Mouse (Mus musculus) heart, embryonic 16.5 days (tissue): Measurements from ENCODE around the gene Izumo1. TPM values are rescaled to one million over a fixed set of nuclear protein-coding genes. Genes with fewer than 3 reads are reported as not detected.

ENCODE experiments used
- ATAC-seq: fragments of 200-750 bp; cut with Nextera tagmentation; replicated peaks from 2 replicates; pipeline ENCODE4 v1.8.0; 2017; ENCODE audit warnings: moderate number of reproducible peaks; ENCODE audit not compliant: insufficient read depth, low FRiP score; ENCODE audit errors: extremely low read depth
- H3K27ac ChIP-seq: fragments of 300-500 bp; sonication (generic); 2 replicates; pipeline ENCODE4 v1.5.1; 2014; ENCODE audit warnings: mild to moderate bottlenecking, low read length, control low read depth, moderate library complexity
- H3K27me3 ChIP-seq: fragments of 300-500 bp; sonication (generic); 2 replicates; pipeline ENCODE4 v1.6.1; 2014; ENCODE audit warnings: low read length, mixed read lengths; ENCODE audit not compliant: control insufficient read depth, insufficient read depth
- H3K36me3 ChIP-seq: fragments of 300-500 bp; sonication (generic); 2 replicates; pipeline ENCODE4 v1.6.1; 2014; ENCODE audit not compliant: control insufficient read depth, insufficient read depth
- H3K4me1 ChIP-seq: fragments of 300-500 bp; sonication (generic); 2 replicates; pipeline ENCODE4 v1.6.1; 2014; ENCODE audit warnings: low read length, mixed read lengths; ENCODE audit not compliant: control insufficient read depth, insufficient read depth
- H3K4me2 ChIP-seq: fragments of 300-500 bp; sonication (generic); 2 replicates; pipeline ENCODE4 v1.6.1; 2014; ENCODE audit warnings: low read depth, mild to moderate bottlenecking, control low read depth, low read length
- H3K4me3 ChIP-seq: fragments of 300-500 bp; sonication (generic); 2 replicates; pipeline ENCODE4 v1.5.1; 2014; ENCODE audit warnings: mild to moderate bottlenecking, control low read depth, low read length
- H3K9ac ChIP-seq: fragments of 300-500 bp; sonication (generic); 2 replicates; pipeline ENCODE4 v1.6.1; 2014; ENCODE audit warnings: low read length, control low read depth
- H3K9me3 ChIP-seq: fragments of 300-500 bp; sonication (generic); replicated peaks from 2 replicates; pipeline ENCODE4 v1.6.1; 2016; ENCODE audit warnings: low read length; ENCODE audit not compliant: control insufficient read depth
- WGBS: fragments of 180-500 bp; shearing (Covaris S2); extraction: QIAGEN DNeasy Blood & Tissue Kit; methylation state at CpG from one replicate; pipeline ENCODE4 v1.1.7; 2014; 5-methylcytosine and 5-hydroxymethylcytosine counted together
- polyA plus RNA-seq: library from polyadenylated mRNA; unstranded; fragments of >200 nt; fragmentation: Nextera tagmentation; extraction: Ambion mirVana; gene quantifications from 2 replicates; pipeline ENCODE4 v1.2.1, GENCODE M21; 2015

The Izumo1 gene
- polyA plus RNA-seq, 1 experiment from 2014 or later, result 0.26 TPM

DNA sequence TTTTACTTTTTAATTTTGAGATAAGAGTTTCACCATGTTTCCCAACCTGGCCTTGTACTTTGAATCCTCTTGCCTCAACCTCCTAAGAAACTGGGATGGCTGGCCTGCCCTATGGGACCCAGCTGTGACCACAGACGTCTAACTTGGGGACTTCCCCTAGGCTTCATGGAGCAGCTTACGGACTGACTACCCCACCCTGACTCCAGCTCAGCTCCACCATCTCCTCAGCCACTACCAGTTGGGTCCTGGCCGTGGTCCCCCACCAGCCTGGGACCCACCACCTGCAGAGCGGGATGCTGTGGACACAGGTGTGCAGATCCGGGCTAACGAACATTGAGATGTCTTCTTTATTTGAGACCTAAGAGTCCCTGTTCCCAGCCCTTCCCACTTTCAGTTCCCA lies 16.1 kb downstream of the Izumo1 start:
- no peak for ATAC-seq
- Histone ChIP-seq H3K9me3 (no peaks in the 10 kb centered on the region), H3K27me3 (no peaks in the 10 kb centered on the region), H3K4me2 (peak overlapping the region; percentile 53; the same call in 1 of the 2 replicates), H3K4me1 (peaks cover 44% of the 10 kb centered on the region), H3K9ac (no peak overlapping the region), H3K27ac (no peak overlapping the region), H3K4me3 (no peak overlapping the region), H3K36me3 (peaks cover 9% of the 10 kb centered on the region)
- whole genome bisulfite sequencing, result 91% methylated on average over 6 of the region's 6 CpGs

DNA sequence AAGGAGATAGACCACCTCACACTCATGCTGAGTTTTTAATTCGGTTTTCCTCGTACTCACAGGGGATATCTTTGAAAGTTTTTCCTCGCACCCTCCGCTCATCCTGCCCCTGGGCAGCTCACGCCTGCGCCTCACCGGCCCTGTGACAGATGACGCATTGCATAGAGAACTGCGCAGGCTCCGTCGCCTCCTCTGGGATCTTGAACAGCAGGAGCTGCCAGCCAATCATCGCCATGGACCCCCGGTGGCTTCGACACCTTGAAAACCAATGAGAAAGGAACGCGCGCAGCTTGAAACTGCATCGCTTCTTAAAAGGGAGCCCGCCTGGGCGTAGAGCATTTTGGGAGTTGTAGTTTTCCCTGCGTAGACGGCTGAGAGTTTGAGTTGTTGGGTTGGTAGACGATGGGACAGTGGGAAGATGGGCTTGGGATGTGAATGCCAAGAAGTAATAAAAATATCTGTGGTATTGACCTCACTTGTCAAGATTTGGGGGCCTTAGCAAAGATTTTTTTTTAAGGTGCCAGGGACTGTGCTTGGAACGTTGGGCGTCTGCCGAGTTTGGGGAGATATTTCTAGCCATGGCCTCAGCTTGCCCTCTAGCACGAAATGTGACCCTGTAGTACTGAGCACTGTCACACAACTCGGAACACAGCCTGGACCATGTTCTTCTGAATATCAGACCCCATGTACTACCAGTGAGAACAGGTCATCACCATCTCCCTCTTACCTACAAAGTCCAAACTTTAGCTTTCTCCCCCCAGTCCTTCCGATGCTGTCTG lies 17.2 kb downstream of the Izumo1 start:
- ATAC-seq, result peak; percentile 77
- peak overlapping the region; percentile 43; the same call in 1 of the 2 replicates for H3K9ac ChIP-seq
- H3K9me3 ChIP-seq, result no peaks in the 10 kb centered on the region
- H3K4me1 ChIP-seq, result peaks cover 42% of the 10 kb centered on the region
- no peak overlapping the region for H3K27ac ChIP-seq
- H3K36me3 ChIP-seq, result peaks cover 9% of the 10 kb centered on the region
- 29% methylated on average over 29 of the region's 29 CpGs for WGBS
- peak overlapping the region; percentile 18 for H3K4me3 ChIP-seq
- no peaks in the 10 kb centered on the region for H3K27me3 ChIP-seq
- H3K4me2 ChIP-seq, result peak overlapping the region; percentile 53

DNA sequence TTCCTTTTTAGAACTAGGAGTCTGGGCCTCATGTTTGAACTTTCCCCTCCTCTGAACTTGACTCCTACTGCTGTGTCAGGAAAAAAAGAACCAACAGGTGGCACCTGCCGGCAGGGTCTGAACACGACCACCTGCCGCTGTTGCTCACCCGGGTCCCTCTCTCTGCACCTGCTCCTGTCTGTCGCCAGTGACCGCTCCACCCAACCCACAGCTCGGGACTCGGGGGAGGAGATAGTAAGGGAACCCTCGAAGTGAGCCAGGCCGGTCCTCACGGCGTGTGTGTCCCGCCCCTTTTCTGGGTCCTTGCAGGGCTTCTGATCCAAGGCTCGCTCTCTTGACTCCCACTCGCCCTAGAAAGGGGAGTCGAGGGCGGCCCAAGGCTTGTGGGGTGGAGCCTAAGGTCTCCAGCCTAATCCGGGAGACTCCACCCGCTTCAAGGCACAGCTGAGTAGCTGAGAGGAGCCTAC lies 18.0 kb downstream of the Izumo1 start, which contains the start of gene Mamstr:
TSS of gene Mamstr (plus strand) at position 417 of the 467 bp plus-strand sequence.
- Histone ChIP-seq H3K9ac (no peak within 1 kb of the TSS), H3K4me2 (no peak within 1 kb of the TSS; the same call in 1 of the 2 replicates), H3K4me1 (peaks cover 46% of the 10 kb centered on the region), H3K4me3 (no peak within 1 kb of the TSS), H3K36me3 (peaks cover 9% of the 10 kb centered on the region), H3K27me3 (no peaks in the 10 kb centered on the region), H3K27ac (peak within 1 kb of the TSS; percentile 72), H3K9me3 (no peaks in the 10 kb centered on the region)
- no peak for ATAC-seq
- WGBS, result 37% methylated on average over 19 of the region's 19 CpGs

DNA sequence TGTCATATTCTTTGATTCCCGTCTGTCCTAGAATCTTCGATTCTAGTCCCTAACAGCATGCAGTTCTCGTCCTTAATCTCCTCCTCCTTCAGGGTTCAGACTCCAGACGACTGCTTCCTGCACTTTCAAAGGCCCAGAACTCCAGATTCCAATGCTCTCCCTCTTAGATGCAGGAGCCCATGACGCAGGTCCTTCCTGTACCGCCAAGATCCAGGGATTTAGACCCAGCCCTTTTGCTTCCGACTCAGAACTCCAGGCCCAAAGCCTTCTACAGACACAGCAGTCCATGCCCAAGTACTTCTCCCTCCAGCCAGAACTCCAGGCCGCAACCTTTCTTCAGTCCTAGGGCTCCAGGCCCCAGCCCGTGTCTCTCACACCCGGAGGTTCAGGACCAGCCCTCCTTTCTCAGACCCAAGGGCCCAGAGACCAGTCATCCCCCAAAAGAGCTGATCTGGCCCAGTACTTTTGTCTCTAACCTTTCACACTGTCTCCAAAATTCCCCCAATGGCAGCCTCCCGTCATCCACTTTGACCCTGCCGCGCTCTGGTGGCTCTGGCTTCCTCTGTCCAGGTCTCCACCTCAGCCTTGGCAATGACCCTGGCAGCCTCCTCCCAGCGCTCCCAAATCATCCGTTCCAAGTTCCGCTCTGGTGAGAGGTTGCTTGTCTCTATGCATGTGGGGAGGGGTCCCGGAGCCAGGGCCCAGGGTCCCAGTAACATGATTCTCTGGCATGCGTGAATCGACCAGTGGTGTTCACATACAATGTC lies 18.8 kb downstream of the Izumo1 start:
- no peak for ATAC-seq
- Histone ChIP-seq H3K4me3 (no peak overlapping the region), H3K36me3 (peaks cover 9% of the 10 kb centered on the region), H3K9ac (no peak overlapping the region), H3K27ac (peak overlapping the region; percentile 72), H3K9me3 (no peaks in the 10 kb centered on the region), H3K4me1 (peaks cover 49% of the 10 kb centered on the region), H3K27me3 (no peaks in the 10 kb centered on the region), H3K4me2 (no peak overlapping the region)
- WGBS, result 76% methylated on average over 19 of the region's 19 CpGs

DNA sequence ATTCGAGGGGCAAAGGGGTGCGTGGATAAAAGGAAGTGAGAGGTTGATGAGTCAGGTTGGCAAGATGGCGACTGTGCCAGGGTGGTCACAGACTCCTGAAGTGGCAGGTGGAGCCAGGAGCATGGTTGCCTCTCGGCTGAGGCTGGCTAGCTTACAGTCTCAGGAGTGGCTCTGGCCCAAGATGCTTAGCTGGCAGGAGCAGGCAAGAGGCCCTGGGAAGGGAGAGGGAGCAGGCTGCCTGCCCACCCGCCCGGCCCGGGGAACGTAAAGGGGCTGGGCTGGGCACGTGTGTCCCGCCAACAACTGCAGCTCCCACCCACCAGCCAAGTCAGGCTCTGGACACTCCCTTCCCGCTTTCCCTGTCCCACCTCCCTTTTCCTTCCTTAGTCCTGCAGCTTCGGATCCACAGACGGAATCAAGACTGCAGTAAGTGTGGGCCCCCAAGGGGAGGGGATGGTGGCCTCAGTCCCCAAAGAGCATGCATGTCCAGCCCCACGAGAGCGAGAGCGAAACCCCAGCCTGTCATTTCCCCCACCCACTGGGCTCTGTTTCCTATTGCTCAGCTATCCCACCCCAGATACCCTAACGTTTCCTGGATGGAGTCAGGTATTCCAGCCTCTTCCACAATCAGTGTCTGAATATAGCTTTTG lies 19.9 kb downstream of the Izumo1 start:
- Histone ChIP-seq H3K4me2 (peak overlapping the region; percentile 67), H3K27me3 (no peaks in the 10 kb centered on the region), H3K36me3 (peaks cover 4% of the 10 kb centered on the region), H3K9me3 (no peaks in the 10 kb centered on the region), H3K27ac (peak overlapping the region; percentile 72), H3K4me1 (peaks cover 42% of the 10 kb centered on the region), H3K9ac (peak overlapping the region; percentile 76), H3K4me3 (peak overlapping the region; percentile 41)
- WGBS, result 36% methylated on average over 16 of the region's 17 CpGs
- peak; percentile 33 for ATAC-seq

DNA sequence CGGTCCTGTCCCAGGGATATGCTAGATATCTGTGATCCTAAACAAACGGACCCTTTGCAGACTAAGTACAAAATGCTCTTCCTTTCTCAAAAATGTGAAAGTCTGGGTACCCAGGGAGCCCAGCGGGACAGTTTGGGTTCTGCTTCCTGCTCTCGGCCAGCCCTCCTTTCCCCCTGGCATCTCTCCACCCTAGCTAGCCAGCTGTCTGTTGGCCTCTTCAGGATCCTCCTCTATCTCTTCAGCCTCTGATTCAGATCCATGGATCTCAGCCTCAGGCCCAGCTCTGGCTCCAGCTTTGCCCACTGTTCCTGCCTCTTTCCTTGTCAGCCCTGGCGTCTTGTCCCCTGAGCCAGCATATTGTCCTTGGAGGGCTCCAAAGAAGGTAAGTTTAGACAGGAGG lies 20.5 kb downstream of the Izumo1 start:
- ATAC-seq, result no peak
- no peaks in the 10 kb centered on the region for H3K27me3 ChIP-seq
- peak overlapping the region; percentile 72 for H3K27ac ChIP-seq
- peak overlapping the region; percentile 76 for H3K9ac ChIP-seq
- peaks cover 42% of the 10 kb centered on the region for H3K4me1 ChIP-seq
- WGBS, result 60% methylated on average over 5 of the region's 5 CpGs
- peak overlapping the region; percentile 41 for H3K4me3 ChIP-seq
- no peaks in the 10 kb centered on the region for H3K9me3 ChIP-seq
- H3K4me2 ChIP-seq, result peak overlapping the region; percentile 67
- H3K36me3 ChIP-seq, result no peaks in the 10 kb centered on the region

DNA sequence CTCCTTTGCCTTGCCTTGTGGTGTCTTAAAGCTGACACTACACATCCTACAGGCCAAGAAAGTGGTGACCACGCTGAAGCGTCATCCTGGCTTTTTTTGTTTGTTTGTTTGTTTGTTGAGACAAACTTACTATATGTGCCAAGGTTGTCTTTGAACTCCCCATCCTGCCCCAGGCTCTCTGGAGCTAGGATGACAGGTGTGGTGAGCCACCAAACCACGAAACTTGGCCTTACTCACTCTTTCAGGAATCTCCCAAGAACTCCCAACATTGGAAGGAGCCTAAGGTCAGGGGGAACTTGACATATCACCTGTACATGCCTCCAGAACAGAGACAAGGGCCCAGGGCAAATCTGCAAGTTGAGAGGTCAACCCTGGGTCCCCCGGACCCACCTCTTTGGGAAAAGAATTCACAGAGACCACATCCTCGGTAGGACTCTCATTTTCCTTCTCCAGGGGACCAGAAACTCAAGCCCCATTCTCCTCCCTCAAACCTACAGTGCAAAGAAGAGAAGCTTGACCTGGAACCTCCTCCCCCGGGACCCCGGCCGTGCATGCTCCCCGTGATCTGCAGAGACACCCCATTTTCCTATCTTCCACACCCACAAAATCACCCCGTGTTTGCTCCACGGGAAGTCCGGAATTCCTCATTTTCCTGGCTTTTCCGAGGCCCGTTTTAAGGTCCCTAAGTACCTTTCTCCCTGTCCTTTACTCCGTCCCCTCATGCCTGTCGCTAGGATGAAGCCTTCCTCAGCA lies 21.1 kb downstream of the Izumo1 start:
- Histone ChIP-seq H3K27ac (peak overlapping the region; percentile 75), H3K36me3 (no peaks in the 10 kb centered on the region), H3K9ac (peak overlapping the region; percentile 76), H3K9me3 (no peaks in the 10 kb centered on the region), H3K4me3 (peak overlapping the region; percentile 48), H3K27me3 (no peaks in the 10 kb centered on the region), H3K4me1 (peaks cover 42% of the 10 kb centered on the region), H3K4me2 (peak overlapping the region; percentile 67)
- no peak for ATAC-seq
- WGBS, result 43% methylated on average over 16 of the region's 16 CpGs

DNA sequence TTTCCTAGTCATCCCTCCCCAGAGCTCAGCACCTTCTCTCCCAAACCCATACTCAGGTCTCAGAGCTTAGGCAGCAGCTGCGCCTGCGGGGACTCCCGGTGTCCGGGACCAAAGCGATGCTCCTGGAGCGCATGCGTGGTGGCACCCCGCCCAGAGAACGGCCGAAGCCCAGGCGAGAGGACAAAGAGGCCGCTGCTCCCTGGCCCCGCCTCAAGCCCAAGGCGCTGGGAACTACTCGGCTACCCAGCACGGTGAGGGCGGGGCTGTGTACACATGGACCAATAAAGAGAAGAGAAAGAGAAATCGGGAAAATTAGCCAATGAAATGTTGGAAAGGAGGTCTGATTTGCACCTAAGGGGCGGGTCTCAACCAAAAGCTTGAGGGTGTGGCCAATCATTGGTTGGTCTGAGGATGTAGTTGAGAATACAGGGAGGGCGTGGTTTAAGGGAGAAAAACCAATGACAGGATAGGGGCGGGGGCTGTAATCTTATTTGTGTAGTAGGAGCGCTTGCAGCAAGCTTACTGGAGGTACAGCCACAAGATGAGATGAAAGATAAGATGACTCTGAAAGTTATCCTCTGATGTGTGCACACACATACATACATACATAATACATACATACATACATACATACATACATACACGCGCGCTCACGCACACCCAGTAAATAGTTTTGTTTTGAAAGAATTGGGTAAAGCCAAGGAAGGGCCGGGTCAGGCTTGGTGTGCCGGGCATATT lies 22.0 kb downstream of the Izumo1 start:
- Histone ChIP-seq H3K9me3 (no peaks in the 10 kb centered on the region), H3K4me2 (peak overlapping the region; percentile 67), H3K9ac (peak overlapping the region; percentile 76), H3K27me3 (no peaks in the 10 kb centered on the region), H3K27ac (peak overlapping the region; percentile 75), H3K4me3 (peak overlapping the region; percentile 48), H3K4me1 (peaks cover 38% of the 10 kb centered on the region), H3K36me3 (no peaks in the 10 kb centered on the region)
- WGBS, result 12% methylated on average over 28 of the region's 28 CpGs
- ATAC-seq, result peak; percentile 83
